Mouse (Mus musculus) forebrain, embryonic 14.5 days (tissue): ENCODE data around the gene Dpy19l3. TPM values are rescaled to one million over a fixed set of nuclear protein-coding genes. Genes with fewer than 3 reads are reported as not detected.

Experiments used
- ATAC-seq: fragments of 200-750 bp; cut with Nextera tagmentation; 2 replicates; pipeline ENCODE4 v1.8.0; 2017; ENCODE audit warnings: mild to moderate bottlenecking, moderate library complexity
- DNase-seq: peaks from one replicate; pipeline ENCODE4 v3.0.0-alpha.2; 2015; ENCODE audit warnings: low spot score
- H3K27ac ChIP-seq: fragments of 300-500 bp; sonication (generic); 2 replicates; pipeline ENCODE4 v1.5.1; 2014; ENCODE audit warnings: low read depth, mild to moderate bottlenecking, control low read depth, low read length, moderate library complexity
- H3K27me3 ChIP-seq: fragments of 300-500 bp; sonication (generic); replicated peaks from 2 replicates; pipeline ENCODE4 v1.6.1; 2014; ENCODE audit warnings: low read length, control low read depth, mixed read lengths; ENCODE audit not compliant: control insufficient read depth, insufficient read depth
- H3K36me3 ChIP-seq: fragments of 300-500 bp; sonication (generic); 2 replicates; pipeline ENCODE4 v1.6.1; 2014; ENCODE audit warnings: low read length, control low read depth; ENCODE audit not compliant: control insufficient read depth, insufficient read depth
- H3K4me1 ChIP-seq: fragments of 300-500 bp; sonication (generic); 2 replicates; pipeline ENCODE4 v1.6.1; 2014; ENCODE audit warnings: antibody characterized with exemption, low read length, control low read depth; ENCODE audit not compliant: control insufficient read depth, insufficient read depth
- H3K4me2 ChIP-seq: fragments of 300-500 bp; sonication (generic); 2 replicates; pipeline ENCODE4 v1.6.1; 2014; ENCODE audit warnings: mild to moderate bottlenecking, control low read depth, low read length
- H3K4me3 ChIP-seq: fragments of 300-500 bp; sonication (generic); 2 replicates; pipeline ENCODE4 v1.5.1; 2014; ENCODE audit warnings: low read depth, low read length, control low read depth
- H3K9ac ChIP-seq: fragments of 300-500 bp; sonication (generic); 2 replicates; pipeline ENCODE4 v1.6.1; 2014; ENCODE audit warnings: mild to moderate bottlenecking, low read length, control low read depth, moderate library complexity
- H3K9me3 ChIP-seq: fragments of 300-500 bp; sonication (generic); replicated peaks from 2 replicates; pipeline ENCODE4 v1.6.1; 2016; ENCODE audit warnings: low read length, control low read depth, mixed read lengths; ENCODE audit not compliant: control insufficient read depth
- WGBS: fragments of 180-500 bp; shearing (Covaris S2); extraction: QIAGEN DNeasy Blood & Tissue Kit; methylation state at CpG from one replicate; pipeline ENCODE4 v1.1.7; 2014; 5-methylcytosine and 5-hydroxymethylcytosine counted together
- polyA plus RNA-seq: library from polyadenylated mRNA; unstranded; fragments of >200 nt; fragmentation: Nextera tagmentation; extraction: Ambion mirVana; gene quantifications from 2 replicates; pipeline ENCODE4 v1.2.1, GENCODE M21; 2014

Dpy19l3 gene
- polyA plus RNA-seq, 1 experiment from 2014 or later: 59.7 TPM

DNA sequence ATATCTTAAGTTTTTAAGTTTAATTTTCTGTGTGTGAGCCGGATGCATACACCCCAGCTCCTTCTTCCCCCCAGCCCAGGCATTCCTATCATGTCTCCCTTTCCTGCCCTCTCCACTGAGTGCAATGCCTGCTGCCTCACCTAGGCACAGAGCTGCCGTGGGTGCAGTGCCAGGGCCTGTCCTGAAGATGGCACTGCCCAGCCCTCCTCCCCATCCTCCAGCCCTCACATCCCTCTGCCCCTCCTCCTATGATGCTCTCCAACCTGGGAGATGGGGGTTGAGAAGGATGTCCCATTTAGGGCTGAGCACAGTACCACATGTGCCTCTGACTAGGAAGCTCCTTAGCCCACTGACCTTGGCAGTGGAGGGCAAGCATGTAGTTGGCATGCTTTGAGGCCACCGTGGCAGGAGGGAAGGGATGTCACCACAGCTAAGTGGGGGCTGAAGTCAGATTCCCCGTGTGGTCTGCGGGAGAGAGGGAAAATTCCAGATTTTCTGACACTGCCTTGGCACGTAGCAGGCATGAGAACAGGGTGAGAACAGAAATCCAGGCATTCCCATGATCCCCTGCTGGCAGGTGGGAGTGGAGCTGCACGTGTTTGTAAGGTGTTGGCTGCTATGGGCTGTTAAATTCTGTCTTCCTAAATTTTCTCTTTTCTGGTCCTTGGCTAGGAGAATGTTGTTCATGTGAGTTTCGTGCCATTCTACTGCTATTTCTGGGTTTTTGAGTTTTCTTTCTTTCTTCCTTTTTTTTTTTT, 35.7 kb downstream of the Dpy19l3 start:
- H3K9ac ChIP-seq: no peak overlapping the region
- H3K27ac ChIP-seq: no peak overlapping the region
- H3K9me3 ChIP-seq: no peaks in the 10 kb centered on the region
- DNase-seq: no peak
- H3K36me3 ChIP-seq: peaks cover 64% of the 10 kb centered on the region
- no peak for ATAC-seq
- WGBS: 85% methylated on average over 8 of the region's 8 CpGs
- no peaks in the 10 kb centered on the region for H3K27me3 ChIP-seq
- no peak overlapping the region for H3K4me3 ChIP-seq
- no peak overlapping the region for H3K4me2 ChIP-seq
- no peaks in the 10 kb centered on the region for H3K4me1 ChIP-seq

DNA sequence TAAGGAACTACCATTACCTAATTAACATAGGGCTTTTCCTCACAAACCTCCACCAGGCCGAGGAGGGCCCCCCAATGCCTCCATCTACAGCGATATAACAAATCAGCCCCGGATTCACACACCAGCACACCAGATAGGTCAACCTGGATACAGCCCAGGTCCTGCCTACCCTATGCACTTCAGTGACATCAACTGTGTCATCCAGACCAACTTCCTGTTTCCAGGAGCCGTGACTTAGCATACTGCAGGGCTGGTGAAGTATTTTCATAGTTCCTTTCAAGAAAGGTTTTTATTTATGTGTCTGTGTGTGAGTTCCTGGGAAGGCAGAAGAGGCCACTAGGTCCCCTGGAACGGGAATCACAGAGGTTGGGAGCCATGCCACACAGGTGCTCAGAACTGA, 43.9 kb downstream of the Dpy19l3 start:
- 91% methylated on average over 5 of the region's 5 CpGs for WGBS
- no peak overlapping the region for H3K9ac ChIP-seq
- H3K4me2 ChIP-seq: no peak overlapping the region
- DNase-seq (no peak), ATAC-seq (no peak)
- peaks cover 66% of the 10 kb centered on the region for H3K36me3 ChIP-seq
- H3K27me3 ChIP-seq: no peaks in the 10 kb centered on the region
- no peaks in the 10 kb centered on the region for H3K4me1 ChIP-seq
- no peak overlapping the region for H3K27ac ChIP-seq
- no peaks in the 10 kb centered on the region for H3K9me3 ChIP-seq
- H3K4me3 ChIP-seq: no peak overlapping the region

DNA sequence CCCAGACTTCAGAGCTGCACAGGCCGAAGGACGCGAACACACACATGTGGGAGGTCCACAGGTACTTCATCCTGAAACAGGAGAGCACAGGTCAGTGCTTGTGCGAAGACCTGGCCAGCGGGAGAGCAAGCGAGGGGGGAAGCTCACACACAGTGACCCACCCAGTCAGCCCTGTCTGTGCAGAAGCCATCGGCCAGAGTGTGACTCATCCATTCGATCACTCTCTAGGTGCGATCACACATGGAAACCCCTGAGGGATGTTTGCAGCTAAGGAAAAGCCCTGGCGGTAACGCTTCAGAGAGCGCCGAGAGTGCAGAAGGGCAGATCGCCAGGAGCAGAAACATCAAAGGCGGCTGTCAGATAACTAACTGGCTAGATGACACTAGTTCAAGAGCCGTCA, 46.2 kb downstream of the Dpy19l3 start:
- Histone ChIP-seq H3K4me2 (no peak overlapping the region), H3K27me3 (no peaks in the 10 kb centered on the region), H3K27ac (no peak overlapping the region), H3K4me1 (no peaks in the 10 kb centered on the region), H3K4me3 (no peak overlapping the region), H3K9me3 (no peaks in the 10 kb centered on the region), H3K36me3 (peaks cover 57% of the 10 kb centered on the region), H3K9ac (no peak overlapping the region)
- ATAC-seq: no peak
- DNase-seq: no peak
- 92% methylated on average over 16 of the region's 16 CpGs for WGBS

DNA sequence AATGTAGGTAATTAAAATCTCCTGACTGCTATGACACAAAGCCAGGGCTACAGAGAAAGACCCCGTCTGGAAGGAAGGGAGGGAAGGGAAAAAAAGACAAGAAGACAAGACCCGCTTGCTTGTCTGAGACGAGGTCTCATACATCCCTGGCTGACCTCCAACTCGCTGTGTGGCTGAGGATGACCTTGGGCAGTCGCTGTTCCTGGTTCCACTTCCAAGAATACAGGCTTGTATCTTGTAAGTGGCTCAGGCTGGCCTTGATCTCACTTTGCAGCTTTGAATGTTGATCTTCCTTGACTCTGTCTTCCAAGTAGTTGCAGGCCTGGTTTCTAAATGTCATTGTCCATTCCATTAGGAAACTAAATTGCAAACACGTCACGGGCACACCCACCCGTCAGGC, 55.2 kb downstream of the Dpy19l3 start:
- DNase-seq (no peak), ATAC-seq (no peak)
- 89% methylated on average over 8 of the region's 8 CpGs for WGBS
- Histone ChIP-seq H3K9me3 (no peaks in the 10 kb centered on the region), H3K27me3 (no peaks in the 10 kb centered on the region), H3K9ac (no peak overlapping the region), H3K36me3 (peaks cover 43% of the 10 kb centered on the region), H3K4me1 (no peaks in the 10 kb centered on the region), H3K4me2 (no peak overlapping the region), H3K27ac (no peak overlapping the region), H3K4me3 (no peak overlapping the region)

DNA sequence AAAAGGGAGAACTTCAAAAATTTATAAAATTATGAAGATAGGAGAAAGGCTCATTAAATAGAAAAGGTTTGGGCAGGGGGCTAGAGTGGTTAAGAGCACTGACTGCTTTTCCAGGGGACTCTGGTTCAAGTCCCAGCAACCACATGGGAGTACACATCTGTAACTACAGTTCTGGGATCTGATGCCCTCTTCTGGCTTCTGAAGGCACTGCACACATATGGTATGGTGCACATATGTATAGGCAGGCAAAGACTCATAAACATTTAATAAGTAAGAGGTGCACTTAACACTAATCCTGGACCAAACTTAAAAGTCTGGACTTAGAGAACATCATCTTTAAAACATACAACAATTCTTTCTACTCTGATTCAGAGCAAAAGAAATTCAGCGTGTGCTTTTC, 56.2 kb downstream of the Dpy19l3 start:
- Histone ChIP-seq H3K9me3 (no peaks in the 10 kb centered on the region), H3K27ac (no peak overlapping the region), H3K4me3 (no peak overlapping the region), H3K4me1 (no peaks in the 10 kb centered on the region), H3K36me3 (peaks cover 34% of the 10 kb centered on the region), H3K27me3 (no peaks in the 10 kb centered on the region), H3K4me2 (no peak overlapping the region), H3K9ac (no peak overlapping the region)
- ATAC-seq: no peak
- WGBS: 92% methylated on average over 1 of the region's 1 CpGs
- DNase-seq: no peak

DNA sequence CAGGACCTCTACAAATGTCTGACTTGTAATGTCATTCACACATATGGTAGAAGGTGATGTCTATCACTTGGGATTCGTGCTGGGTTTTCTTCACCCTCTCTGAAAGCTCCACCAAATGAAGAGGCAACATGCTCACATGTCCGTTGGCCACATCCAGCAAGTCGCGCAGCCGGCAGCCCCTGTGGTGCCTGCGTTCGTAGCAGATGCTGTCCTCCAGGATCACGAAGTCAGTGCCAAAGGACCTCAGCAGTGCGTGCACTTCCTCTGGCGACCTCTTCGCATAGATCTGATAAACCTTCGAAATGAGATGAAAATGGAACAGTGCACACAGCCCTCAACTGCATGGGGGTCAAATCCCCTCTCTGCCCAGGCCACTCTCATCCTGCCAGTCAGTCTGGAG, 61.6 kb downstream of the Dpy19l3 start:
- Histone ChIP-seq H3K9ac (peak overlapping the region; percentile 45; the same call in 1 of the 2 replicates), H3K27me3 (no peaks in the 10 kb centered on the region), H3K27ac (peak overlapping the region; percentile 48; the same call in 1 of the 2 replicates), H3K4me1 (peaks cover 29% of the 10 kb centered on the region), H3K9me3 (no peaks in the 10 kb centered on the region), H3K4me2 (no peak overlapping the region), H3K4me3 (no peak overlapping the region), H3K36me3 (peaks cover 33% of the 10 kb centered on the region)
- DNase-seq (no peak), ATAC-seq (no peak)
- 87% methylated on average over 12 of the region's 12 CpGs for WGBS

DNA sequence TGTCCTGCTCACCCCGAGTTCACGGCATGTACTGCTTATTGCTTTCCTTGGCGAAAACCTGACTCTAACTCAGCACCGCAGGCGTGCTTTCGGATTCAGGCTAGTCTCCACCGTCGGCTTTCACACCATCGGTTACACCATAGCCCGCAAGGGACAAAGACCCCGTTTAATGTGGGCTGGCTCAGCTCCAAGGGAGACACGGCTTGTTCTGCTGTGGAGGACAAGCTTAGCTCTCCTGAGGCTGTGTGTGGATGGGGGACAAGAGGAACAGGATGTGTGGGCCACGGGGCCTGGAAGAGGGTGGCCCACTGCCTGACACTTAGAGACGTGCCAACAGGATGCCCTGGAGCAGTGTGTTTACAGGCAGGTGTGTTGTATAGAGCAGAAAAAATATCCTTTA, 62.1 kb downstream of the Dpy19l3 start:
- peak; percentile 74 for DNase-seq
- H3K4me3 ChIP-seq: no peak overlapping the region
- peak overlapping the region; percentile 48; the same call in 1 of the 2 replicates for H3K27ac ChIP-seq
- H3K27me3 ChIP-seq: no peaks in the 10 kb centered on the region
- peak overlapping the region; percentile 45 for H3K9ac ChIP-seq
- H3K4me1 ChIP-seq: peaks cover 33% of the 10 kb centered on the region
- WGBS: 20% methylated on average over 14 of the region's 14 CpGs
- peak; percentile 69 for ATAC-seq
- no peaks in the 10 kb centered on the region for H3K9me3 ChIP-seq
- peaks cover 33% of the 10 kb centered on the region for H3K36me3 ChIP-seq
- H3K4me2 ChIP-seq: no peak overlapping the region

DNA sequence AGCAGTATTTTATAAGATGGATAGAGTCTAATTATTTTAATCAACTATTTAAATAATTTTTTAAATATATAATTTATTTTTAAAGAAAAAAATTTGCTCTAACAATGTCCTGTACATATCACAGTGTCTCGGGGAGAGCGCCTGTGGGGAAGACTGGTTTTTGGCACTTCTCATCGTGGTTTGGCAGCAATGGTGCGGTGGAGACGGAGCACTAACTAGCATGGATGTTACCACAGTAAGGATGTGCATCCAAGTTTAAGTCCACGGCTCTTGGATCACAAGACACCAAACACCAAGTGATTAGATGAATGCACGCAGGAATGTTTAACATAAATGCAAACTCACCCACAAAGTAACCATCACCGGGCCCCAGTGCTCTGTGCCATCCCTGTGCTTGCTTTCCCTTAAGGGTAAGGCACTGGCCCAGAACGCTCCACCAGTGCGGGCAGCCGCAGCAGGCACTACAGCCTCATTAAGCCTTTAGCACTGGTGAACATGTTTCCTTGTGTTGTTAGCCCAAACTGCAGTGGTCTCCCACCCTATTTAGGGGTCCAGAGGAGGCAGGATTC, 65.4 kb downstream of the Dpy19l3 start:
- DNase-seq (no peak), ATAC-seq (no peak)
- Histone ChIP-seq H3K4me1 (peaks cover 44% of the 10 kb centered on the region), H3K36me3 (peaks cover 24% of the 10 kb centered on the region), H3K27me3 (no peaks in the 10 kb centered on the region), H3K4me3 (no peak overlapping the region), H3K9ac (no peak overlapping the region), H3K27ac (no peak overlapping the region), H3K4me2 (no peak overlapping the region), H3K9me3 (no peaks in the 10 kb centered on the region)
- 59% methylated on average over 11 of the region's 11 CpGs for WGBS

DNA sequence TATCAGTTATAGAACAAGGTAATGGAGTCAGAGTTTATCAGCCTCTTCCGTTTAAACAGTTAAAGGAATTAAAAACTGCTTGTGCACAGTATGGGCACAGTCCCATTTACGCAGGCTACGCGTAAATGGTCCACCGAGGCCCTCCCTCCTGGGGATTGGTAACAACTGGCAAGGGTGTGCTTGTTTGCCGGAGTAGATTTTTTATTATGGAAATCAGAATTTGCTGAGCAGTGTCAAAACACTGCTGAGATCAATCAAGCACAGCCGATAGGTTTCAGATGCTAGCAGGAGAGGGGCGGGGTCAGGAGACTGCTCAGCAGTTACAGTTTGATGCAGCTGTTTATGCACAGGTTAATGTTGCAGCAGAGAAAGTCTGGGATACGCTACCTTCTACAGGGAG, 66.0 kb downstream of the Dpy19l3 start:
- Histone ChIP-seq H3K36me3 (peaks cover 24% of the 10 kb centered on the region), H3K27ac (0 out of 2 replicates have a peak overlapping the region, but pooled peaks have one; percentile 54), H3K9ac (no peak overlapping the region), H3K4me3 (no peak overlapping the region), H3K27me3 (no peaks in the 10 kb centered on the region), H3K4me1 (peaks cover 49% of the 10 kb centered on the region), H3K9me3 (no peaks in the 10 kb centered on the region), H3K4me2 (no peak overlapping the region; the same call in 1 of the 2 replicates)
- ATAC-seq: no peak; the same call in 1 of the 2 replicates
- DNase-seq: peak; percentile 51
- WGBS: 11% methylated on average over 9 of the region's 9 CpGs
